Mouse (Mus musculus): Measurements from ENCODE around the gene Tmc7.

Tmc7 gene

GRCm38 (mm10) chr7:118584257-118584907 is at the start of gene Tmc7:
TSS of gene Tmc7 (minus strand) at chr7:118584736.
- peak; percentile 36 for DNase-seq (ENCODE audit: low read depth, low spot score)

GRCm38 (mm10) chr7:118633951-118634350 is 49.4 kb upstream of the Tmc7 start:
- no peak for DNase-seq (ENCODE audit: low read depth, low spot score)

- no peak for DNase-seq (ENCODE audit: low read depth, low spot score)
Observed at GRCm38 (mm10) chr7:118633094-118633493, 48.6 kb upstream of the Tmc7 start.

- no peak for DNase-seq (ENCODE audit: low read depth, low spot score)
Observed at GRCm38 (mm10) chr7:118627550-118628298, 43.2 kb upstream of the Tmc7 start.

GRCm38 (mm10) chr7:118621094-118621493 is 36.6 kb upstream of the Tmc7 start:
- no peak for DNase-seq (ENCODE audit: low read depth, low spot score)

GRCm38 (mm10) chr7:118620243-118620906 is 35.8 kb upstream of the Tmc7 start:
- DNase-seq (ENCODE audit: low read depth, low spot score) = no peak

GRCm38 (mm10) chr7:118618104-118618503 is 33.6 kb upstream of the Tmc7 start:
- DNase-seq (ENCODE audit: low read depth, low spot score) = no peak

GRCm38 (mm10) chr7:118614076-118614475 is 29.5 kb upstream of the Tmc7 start:
- no peak for DNase-seq (ENCODE audit: low read depth, low spot score)

GRCm38 (mm10) chr7:118611933-118612332 is 27.4 kb upstream of the Tmc7 start:
- DNase-seq (ENCODE audit: low read depth, low spot score) = no peak

- no peak for DNase-seq (ENCODE audit: low read depth, low spot score)
Observed at GRCm38 (mm10) chr7:118611185-118611749, 26.7 kb upstream of the Tmc7 start.

GRCm38 (mm10) chr7:118610721-118611120 is 26.2 kb upstream of the Tmc7 start:
- DNase-seq (ENCODE audit: low read depth, low spot score) = no peak

- DNase-seq (ENCODE audit: low read depth, low spot score) = no peak
Observed at GRCm38 (mm10) chr7:118609815-118610214, 25.3 kb upstream of the Tmc7 start.

- DNase-seq (ENCODE audit: low read depth, low spot score) = no peak
Observed at GRCm38 (mm10) chr7:118604842-118605241, 20.3 kb upstream of the Tmc7 start.

- no peak for DNase-seq (ENCODE audit: low read depth, low spot score)
Observed at GRCm38 (mm10) chr7:118599954-118600631, 15.6 kb upstream of the Tmc7 start.

- DNase-seq (ENCODE audit: low read depth, low spot score) = no peak
Observed at GRCm38 (mm10) chr7:118597201-118597600, 12.7 kb upstream of the Tmc7 start, which contains the start of gene Tmc5. TSS of gene Tmc5 (plus strand) at chr7:118597297.

- no peak for DNase-seq (ENCODE audit: low read depth, low spot score)
Observed at GRCm38 (mm10) chr7:118596271-118596670, 11.7 kb upstream of the Tmc7 start.

GRCm38 (mm10) chr7:118595228-118595627 is 10.7 kb upstream of the Tmc7 start:
- DNase-seq (ENCODE audit: low read depth, low spot score) = peak; percentile 89

GRCm38 (mm10) chr7:118594611-118595010 is 10.1 kb upstream of the Tmc7 start:
- DNase-seq (ENCODE audit: low read depth, low spot score) = no peak

GRCm38 (mm10) chr7:118593567-118594407 is 9.3 kb upstream of the Tmc7 start:
- DNase-seq (ENCODE audit: low read depth, low spot score) = peak; percentile 28

GRCm38 (mm10) chr7:118592146-118592545 is 7.6 kb upstream of the Tmc7 start:
- DNase-seq (ENCODE audit: low read depth, low spot score) = no peak

All from retina, postnatal 7 days (tissue).